Mouse (Mus musculus) ovary, postnatal 10 days (tissue): Measurements from ENCODE around the gene Pik3r1.
A peak's percentile ranks its signal among the peaks of the same experiment; 100 is the strongest.

Experiments
- DNase-seq: peaks from one replicate; pipeline ENCODE4 v3.0.0; 2022; ENCODE audit warnings: low spot score

Gene Pik3r1

GRCm38 (mm10) chr13:101767809-101768629, at the start of gene Pik3r1:
Gene Pik3r1, minus strand, starts transcription at chr13:101768217.
- DNase-seq = peak; percentile 93

GRCm38 (mm10) chr13:101813267-101813900, 45.4 kb upstream of the Pik3r1 start:
- no peak for DNase-seq

GRCm38 (mm10) chr13:101812341-101812740, 44.3 kb upstream of the Pik3r1 start:
- no peak for DNase-seq

- peak; percentile 24 for DNase-seq
Measured at GRCm38 (mm10) chr13:101811882-101812281, 43.9 kb upstream of the Pik3r1 start.

- no peak for DNase-seq
Measured at GRCm38 (mm10) chr13:101810667-101811066, 42.6 kb upstream of the Pik3r1 start.

- DNase-seq = no peak
Measured at GRCm38 (mm10) chr13:101809796-101810195, 41.8 kb upstream of the Pik3r1 start.

- DNase-seq = no peak
Measured at GRCm38 (mm10) chr13:101805559-101806091, 37.6 kb upstream of the Pik3r1 start.

GRCm38 (mm10) chr13:101801372-101802186, 33.6 kb upstream of the Pik3r1 start:
- DNase-seq = peak; percentile 48

GRCm38 (mm10) chr13:101800833-101801371, 32.9 kb upstream of the Pik3r1 start:
- no peak for DNase-seq

GRCm38 (mm10) chr13:101800021-101800596, 32.1 kb upstream of the Pik3r1 start:
- DNase-seq = no peak

- no peak for DNase-seq
Measured at GRCm38 (mm10) chr13:101799318-101799717, 31.3 kb upstream of the Pik3r1 start.

- no peak for DNase-seq
Measured at GRCm38 (mm10) chr13:101798522-101798921, 30.5 kb upstream of the Pik3r1 start.

- no peak for DNase-seq
Measured at GRCm38 (mm10) chr13:101796983-101797382, 29.0 kb upstream of the Pik3r1 start.

GRCm38 (mm10) chr13:101785705-101786104, 17.7 kb upstream of the Pik3r1 start:
- DNase-seq = no peak

- no peak for DNase-seq
Measured at GRCm38 (mm10) chr13:101784651-101785289, 16.8 kb upstream of the Pik3r1 start.

GRCm38 (mm10) chr13:101779011-101779410, 11.0 kb upstream of the Pik3r1 start:
- no peak for DNase-seq

- DNase-seq = no peak
Measured at GRCm38 (mm10) chr13:101777851-101778250, 9.8 kb upstream of the Pik3r1 start.

- DNase-seq = no peak
Measured at GRCm38 (mm10) chr13:101771071-101771470, 3.1 kb upstream of the Pik3r1 start.

GRCm38 (mm10) chr13:101769955-101770354, 1.9 kb upstream of the Pik3r1 start:
- no peak for DNase-seq

- DNase-seq = peak; percentile 62
Measured at GRCm38 (mm10) chr13:101768630-101768991, 594 bp upstream of the Pik3r1 start.
